Mouse (Mus musculus) intestine, embryonic 14.5 days (tissue): ENCODE measurements around the gene Fbxw2. TPM values are rescaled to one million over a fixed set of nuclear protein-coding genes. Genes with fewer than 3 reads are reported as not detected.
"Not testable (repeated sequence)": the region's sequence is repeated elsewhere in the genome, so short reads cannot be mapped to it uniquely, and the experiment has no call there.

Experiments used
- ATAC-seq: fragments of 200-750 bp; cut with Nextera tagmentation; replicated peaks from 2 replicates; pipeline ENCODE4 v1.8.0; 2017; ENCODE audit warnings: low read depth, moderate number of reproducible peaks, moderate TSS enrichment, moderate library complexity; ENCODE audit not compliant: low FRiP score, low TSS enrichment
- DNase-seq: peaks from one replicate; pipeline ENCODE4 v3.0.0-alpha.2; 2018; ENCODE audit warnings: low spot score
- H3K27ac ChIP-seq: fragments of 300-500 bp; sonication (generic); 2 replicates; pipeline ENCODE4 v1.5.1; 2014; ENCODE audit warnings: low read depth, mild to moderate bottlenecking, control low read depth
- H3K27me3 ChIP-seq: fragments of 300-500 bp; sonication (generic); replicated peaks from 2 replicates; pipeline ENCODE4 v1.6.1; 2014; ENCODE audit warnings: low read length, control low read depth; ENCODE audit not compliant: control insufficient read depth, insufficient read depth
- H3K36me3 ChIP-seq: fragments of 300-500 bp; sonication (generic); 2 replicates; pipeline ENCODE4 v1.6.1; 2014; ENCODE audit warnings: low read length, control low read depth; ENCODE audit not compliant: control insufficient read depth, insufficient read depth
- H3K4me1 ChIP-seq: fragments of 300-500 bp; sonication (generic); replicated peaks from 2 replicates; pipeline ENCODE4 v1.6.1; 2014; ENCODE audit warnings: low read length, control low read depth, mixed read lengths; ENCODE audit not compliant: control insufficient read depth, insufficient read depth
- H3K4me2 ChIP-seq: fragments of 300-500 bp; sonication (generic); 2 replicates; pipeline ENCODE4 v1.6.1; 2014; ENCODE audit warnings: low read length
- H3K4me3 ChIP-seq: fragments of 300-500 bp; sonication (generic); 2 replicates; pipeline ENCODE4 v1.5.1; 2014; ENCODE audit warnings: low read depth, low read length, control low read depth, mixed read lengths
- H3K9ac ChIP-seq: fragments of 300-500 bp; sonication (generic); 2 replicates; pipeline ENCODE4 v1.6.1; 2014; ENCODE audit warnings: mild to moderate bottlenecking, low read length
- H3K9me3 ChIP-seq: fragments of 300-500 bp; sonication (generic); 2 replicates; pipeline ENCODE4 v1.6.1; 2016; ENCODE audit warnings: low read length, control low read depth; ENCODE audit not compliant: control insufficient read depth
- WGBS: fragments of 180-500 bp; shearing (Covaris S2); extraction: QIAGEN DNeasy Blood & Tissue Kit; methylation state at CpG from one replicate; pipeline ENCODE4 v1.1.7; 2014; 5-methylcytosine and 5-hydroxymethylcytosine counted together
- polyA plus RNA-seq: library from polyadenylated mRNA; unstranded; fragments of >200 nt; fragmentation: Nextera tagmentation; extraction: Ambion mirVana; gene quantifications from 2 replicates; pipeline ENCODE4 v1.2.1, GENCODE M21; 2014

Gene Fbxw2
- polyA plus RNA-seq, 1 experiment from 2014 or later: 62.2 TPM

GRCm38 (mm10) chr2:34799357-34800256 is 26.5 kb downstream of the Fbxw2 start, which contains the start of gene Rabepk:
Gene Rabepk, minus strand, starts transcription at chr2:34799912.
- 4% methylated on average over 44 of the region's 44 CpGs for WGBS

GRCm38 (mm10) chr2:34795426-34795825 is 30.7 kb downstream of the Fbxw2 start:
- peaks cover 4% of the 10 kb centered on the region; the same call in 1 of the 2 replicates for H3K4me1 ChIP-seq
- no peak for ATAC-seq
- no peak overlapping the region for H3K9ac ChIP-seq
- DNase-seq: no peak
- no peak overlapping the region for H3K4me2 ChIP-seq
- H3K4me3 ChIP-seq: no peak overlapping the region
- no peaks in the 10 kb centered on the region for H3K9me3 ChIP-seq
- peaks cover 32% of the 10 kb centered on the region; the same call in 1 of the 2 replicates for H3K36me3 ChIP-seq
- WGBS: 94% methylated on average over 7 of the region's 7 CpGs
- H3K27ac ChIP-seq: no peak overlapping the region
- no peaks in the 10 kb centered on the region for H3K27me3 ChIP-seq

More at GRCm38 (mm10) chr2:34799357-34800256, 26.5 kb downstream of the Fbxw2 start, which contains the start of gene Rabepk:
- H3K4me3 ChIP-seq: peak within 1 kb of the TSS; percentile 69
- peaks cover 10% of the 10 kb centered on the region; the same call in 1 of the 2 replicates for H3K4me1 ChIP-seq
- peaks cover 22% of the 10 kb centered on the region; the same call in 1 of the 2 replicates for H3K36me3 ChIP-seq
- peak within 1 kb of the TSS; percentile 73 for H3K27ac ChIP-seq
- H3K9ac ChIP-seq: peak within 1 kb of the TSS; percentile 68
- no peaks in the 10 kb centered on the region for H3K9me3 ChIP-seq
- ATAC-seq (peak; percentile 59), DNase-seq (peak; percentile 89)
- peak within 1 kb of the TSS; percentile 75 for H3K4me2 ChIP-seq
- H3K27me3 ChIP-seq: no peaks in the 10 kb centered on the region

- Histone ChIP-seq H3K27me3 (no peaks in the 10 kb centered on the region), H3K4me3 (no peak overlapping the region), H3K9ac (no peak overlapping the region), H3K27ac (no peak overlapping the region), H3K9me3 (no peaks in the 10 kb centered on the region), H3K36me3 (peaks cover 40% of the 10 kb centered on the region; the same call in 1 of the 2 replicates), H3K4me2 (no peak overlapping the region), H3K4me1 (peaks cover 4% of the 10 kb centered on the region; the same call in 1 of the 2 replicates)
- DNase-seq: no peak
- WGBS: 90% methylated on average over 2 of the region's 2 CpGs
- ATAC-seq: no peak
These were observed 31.6 kb downstream of the Fbxw2 start for GRCm38 (mm10) chr2:34794511-34794910.

GRCm38 (mm10) chr2:34792543-34792942 is 33.6 kb downstream of the Fbxw2 start:
- not testable (repeated sequence) for ATAC-seq, H3K9me3 ChIP-seq, H3K4me3 ChIP-seq, H3K4me1 ChIP-seq, H3K27ac ChIP-seq, H3K27me3 ChIP-seq, H3K4me2 ChIP-seq, H3K9ac ChIP-seq, DNase-seq
- WGBS: 97% methylated on average over 2 of the region's 2 CpGs
- peaks cover 40% of the 10 kb centered on the region; the same call in 1 of the 2 replicates for H3K36me3 ChIP-seq

- no peaks in the 10 kb centered on the region for H3K27me3 ChIP-seq
- no peak overlapping the region for H3K27ac ChIP-seq
- ATAC-seq: no peak
- 93% methylated on average over 8 of the region's 8 CpGs for WGBS
- H3K4me3 ChIP-seq: no peak overlapping the region
- no peaks in the 10 kb centered on the region for H3K4me1 ChIP-seq
- peaks cover 39% of the 10 kb centered on the region for H3K36me3 ChIP-seq
- no peak overlapping the region for H3K4me2 ChIP-seq
- H3K9me3 ChIP-seq: no peaks in the 10 kb centered on the region
- DNase-seq: no peak
- H3K9ac ChIP-seq: no peak overlapping the region
These were observed 35.8 kb downstream of the Fbxw2 start for GRCm38 (mm10) chr2:34790282-34790681.

- Histone ChIP-seq H3K27me3 (no peaks in the 10 kb centered on the region), H3K4me2 (no peak overlapping the region), H3K9me3 (no peaks in the 10 kb centered on the region), H3K4me3 (no peak overlapping the region), H3K27ac (no peak overlapping the region), H3K36me3 (peaks cover 59% of the 10 kb centered on the region), H3K4me1 (no peaks in the 10 kb centered on the region), H3K9ac (no peak overlapping the region)
- WGBS: 77% methylated on average over 2 of the region's 2 CpGs
- ATAC-seq: no peak
- DNase-seq: peak; percentile 70
These were observed 42.0 kb downstream of the Fbxw2 start for GRCm38 (mm10) chr2:34784085-34784484.

GRCm38 (mm10) chr2:34783064-34784020 is 42.8 kb downstream of the Fbxw2 start:
- no peak for ATAC-seq
- Histone ChIP-seq H3K9ac (no peak overlapping the region), H3K36me3 (peaks cover 66% of the 10 kb centered on the region), H3K4me1 (no peaks in the 10 kb centered on the region), H3K27ac (no peak overlapping the region), H3K27me3 (no peaks in the 10 kb centered on the region), H3K4me3 (no peak overlapping the region), H3K4me2 (no peak overlapping the region), H3K9me3 (no peaks in the 10 kb centered on the region)
- DNase-seq: no peak
- 85% methylated on average over 14 of the region's 14 CpGs for WGBS

- H3K36me3 ChIP-seq: peaks cover 86% of the 10 kb centered on the region
- H3K4me3 ChIP-seq: no peak overlapping the region
- H3K27me3 ChIP-seq: no peaks in the 10 kb centered on the region
- H3K9ac ChIP-seq: no peak overlapping the region
- peak overlapping the region; percentile 72 for H3K4me2 ChIP-seq
- no peak for ATAC-seq
- no peak overlapping the region for H3K27ac ChIP-seq
- WGBS: 65% methylated on average over 1 of the region's 1 CpGs
- peaks cover 39% of the 10 kb centered on the region for H3K4me1 ChIP-seq
- DNase-seq: no peak
- no peaks in the 10 kb centered on the region for H3K9me3 ChIP-seq
These were observed 48.8 kb downstream of the Fbxw2 start for GRCm38 (mm10) chr2:34777237-34777868.
